Mouse (Mus musculus): Measurements from ENCODE around the gene Ric3.
"Not testable (repeated sequence)": the region's sequence is repeated elsewhere in the genome, so short reads cannot be mapped to it uniquely, and the experiment has no call there.

Ric3 gene

DNA sequence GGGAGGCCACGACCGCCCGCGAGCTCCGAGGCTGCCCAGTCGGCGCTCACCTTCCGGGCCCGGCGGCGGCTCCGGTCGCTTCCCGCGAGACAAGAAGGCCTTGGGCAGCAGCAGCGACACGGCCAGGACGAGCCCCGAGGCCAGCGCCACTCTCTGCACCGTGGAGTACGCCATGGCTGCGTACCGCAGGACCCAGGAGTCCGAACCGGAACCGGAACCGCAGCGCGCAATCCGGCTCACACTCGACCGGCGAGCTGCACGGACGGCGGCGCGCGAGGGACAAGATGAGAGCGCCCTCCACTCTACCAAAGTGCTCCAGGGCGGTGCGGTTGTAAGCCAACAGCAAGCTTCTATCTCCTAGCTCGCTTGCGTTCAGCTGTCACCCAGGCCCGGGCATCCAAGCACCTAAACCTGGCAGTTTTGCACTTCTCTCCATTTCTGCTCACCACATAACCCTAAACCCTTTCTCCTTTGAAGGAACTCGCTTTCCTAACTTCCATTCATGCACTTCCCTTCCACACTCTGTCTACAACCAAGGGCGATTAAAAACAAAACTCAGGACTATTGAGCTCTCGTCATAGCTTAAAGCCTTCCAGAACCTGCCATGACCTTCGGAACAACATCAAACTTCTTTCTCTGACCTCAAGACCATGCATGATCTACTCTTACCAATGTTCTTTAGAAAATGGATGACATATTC lies at the start of gene Ric3:
Gene Ric3, minus strand, starts transcription at position 219 of the 700 bp plus-strand sequence.
- peak in 1 of 2 experiments; percentile 22 for DNase-seq (ENCODE audit: low spot score in 2 of 2)

DNA sequence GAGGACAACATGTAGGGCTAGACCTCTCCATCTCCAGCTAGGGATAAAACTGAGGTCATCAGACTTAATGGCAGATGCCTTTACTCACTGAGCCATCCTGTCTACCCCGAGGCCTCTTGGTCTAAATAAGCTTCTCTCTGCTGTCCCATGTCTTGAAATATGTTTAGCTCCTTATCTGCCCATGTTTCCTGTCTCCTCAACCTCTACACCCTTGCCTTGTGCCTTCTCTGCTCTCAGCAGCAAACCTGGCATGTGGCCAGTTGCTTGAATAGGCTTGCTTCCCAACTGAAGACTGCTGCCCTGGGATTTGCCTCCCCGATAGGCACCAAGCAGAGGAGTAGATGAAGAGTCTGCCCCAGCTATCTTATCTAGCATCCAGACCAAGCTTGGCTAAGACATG lies 48.4 kb upstream of the Ric3 start:
- DNase-seq (ENCODE audit: low spot score in 2 of 2), result no peak

DNA sequence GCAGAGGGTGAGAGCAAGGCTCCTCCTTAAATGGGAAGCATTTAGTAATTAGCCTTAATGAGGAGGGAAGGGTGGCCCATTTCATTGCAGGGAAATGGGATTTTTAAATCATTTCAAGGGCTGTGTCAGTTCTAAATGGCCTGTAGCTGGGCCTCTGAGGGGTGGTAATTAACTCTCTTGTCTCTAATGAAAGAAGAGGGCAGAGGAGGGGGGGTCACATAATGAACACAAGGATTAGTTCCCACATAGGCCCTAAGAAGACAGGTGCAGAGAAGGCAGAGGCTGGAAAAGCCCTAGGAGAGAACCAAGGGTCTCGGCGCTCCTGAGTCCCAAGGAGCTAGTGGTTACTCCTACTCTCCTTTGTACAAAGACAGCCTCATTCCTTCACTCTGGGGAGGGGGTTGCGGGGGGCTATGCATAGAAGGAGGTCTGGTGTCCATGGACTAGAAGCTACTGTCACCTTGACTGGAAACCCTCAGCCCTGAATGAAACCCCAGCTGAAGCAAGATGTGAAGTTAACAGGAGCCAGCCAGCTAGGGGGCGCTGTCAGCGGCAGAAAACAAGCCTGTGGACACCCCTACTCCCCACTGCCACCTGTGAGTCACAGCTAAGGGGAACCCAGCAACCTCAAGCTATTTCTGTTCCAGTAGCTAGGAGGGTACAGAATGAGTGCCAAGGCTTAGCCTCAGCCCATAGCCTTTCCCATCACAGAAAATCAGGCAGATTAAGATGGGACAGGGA lies 47.0 kb upstream of the Ric3 start:
- peak in 1 of 2 experiments; percentile 40 for DNase-seq (ENCODE audit: low spot score in 2 of 2)

DNA sequence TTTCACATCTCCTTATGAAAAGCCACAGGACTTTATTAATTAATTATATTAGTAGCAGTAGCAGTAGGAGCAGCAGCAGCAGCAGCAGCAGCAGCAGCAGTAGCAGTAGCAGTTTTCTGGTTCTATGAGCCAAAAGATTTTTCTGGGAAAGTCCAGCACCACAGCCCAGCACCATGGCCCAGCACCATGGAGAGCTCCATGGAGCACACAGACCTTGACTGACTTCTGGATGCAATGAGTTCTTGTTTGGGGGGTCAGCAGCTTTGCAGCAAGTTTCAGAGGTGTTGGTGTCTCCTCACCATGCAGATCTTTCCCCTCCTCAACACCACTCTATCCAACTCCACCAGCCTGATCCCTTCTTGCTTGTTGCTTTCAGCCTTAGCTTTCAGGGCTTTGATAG lies 46.3 kb upstream of the Ric3 start:
- peak in 1 of 2 experiments; percentile 41 for DNase-seq (ENCODE audit: low spot score in 2 of 2)

DNA sequence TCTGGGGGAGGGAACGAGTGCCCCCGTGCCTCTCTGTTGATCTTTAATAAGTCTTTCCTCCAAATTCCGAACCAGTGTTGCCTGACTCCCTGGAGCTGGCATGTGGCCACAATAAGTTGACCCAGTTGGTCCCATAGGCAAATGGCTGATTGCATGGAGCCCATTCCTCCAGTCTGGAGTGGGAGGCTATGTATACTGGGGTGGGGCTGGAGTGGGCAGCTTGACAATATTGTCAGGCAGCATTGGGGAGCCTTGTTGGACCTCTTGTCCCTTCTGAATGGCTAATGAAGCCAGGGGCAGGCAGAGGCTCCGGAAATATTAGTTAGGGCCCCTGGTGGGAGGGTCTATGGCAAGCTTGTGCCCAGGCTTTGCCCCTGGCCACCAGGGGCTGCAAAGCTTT lies 32.8 kb upstream of the Ric3 start:
- peak in 1 of 2 experiments; percentile 32 for DNase-seq (ENCODE audit: low spot score in 2 of 2)

DNA sequence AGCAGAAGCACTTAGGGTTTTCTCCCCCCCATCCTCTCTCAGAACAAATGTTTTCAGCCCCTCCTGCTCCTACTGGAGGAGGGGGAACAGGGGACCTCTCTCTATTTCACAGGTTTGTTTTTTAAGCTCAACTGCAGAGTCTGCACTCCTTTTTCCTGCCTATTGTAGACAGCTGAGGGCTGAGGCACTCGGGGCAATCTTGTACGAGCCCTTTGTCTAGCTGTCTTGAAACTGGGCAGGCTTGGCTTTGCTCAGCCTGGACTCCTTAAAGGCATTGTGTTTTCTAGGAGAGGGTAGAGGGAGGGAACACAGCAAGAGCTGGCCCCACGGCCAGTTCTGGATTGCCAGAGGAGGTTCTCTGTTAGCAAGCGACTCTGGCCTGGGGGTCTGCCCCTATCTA lies 32.4 kb upstream of the Ric3 start:
- DNase-seq (ENCODE audit: low spot score in 2 of 2), result not testable (repeated sequence)

DNA sequence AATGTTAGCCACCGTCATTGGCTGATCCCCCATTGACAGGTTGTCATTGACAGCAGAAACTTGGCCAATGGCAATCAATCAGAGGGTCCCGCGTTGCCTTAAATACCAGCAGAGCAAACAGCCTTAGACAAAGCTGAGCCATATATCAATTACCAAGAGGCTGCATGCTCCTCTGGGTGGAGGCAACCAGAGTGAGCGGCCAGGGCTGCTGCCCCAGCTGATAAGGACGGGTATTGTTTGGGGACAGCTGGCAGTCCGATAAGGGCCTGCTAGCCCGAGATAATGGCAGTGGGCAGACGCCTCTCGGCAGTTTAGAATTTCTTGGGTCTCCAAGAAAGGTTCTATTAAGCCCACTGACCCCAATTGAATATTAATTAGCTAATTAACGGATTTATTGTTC lies 31.8 kb upstream of the Ric3 start:
- peak; percentile 68 to 81 for DNase-seq (ENCODE audit: low spot score in 2 of 2)

DNA sequence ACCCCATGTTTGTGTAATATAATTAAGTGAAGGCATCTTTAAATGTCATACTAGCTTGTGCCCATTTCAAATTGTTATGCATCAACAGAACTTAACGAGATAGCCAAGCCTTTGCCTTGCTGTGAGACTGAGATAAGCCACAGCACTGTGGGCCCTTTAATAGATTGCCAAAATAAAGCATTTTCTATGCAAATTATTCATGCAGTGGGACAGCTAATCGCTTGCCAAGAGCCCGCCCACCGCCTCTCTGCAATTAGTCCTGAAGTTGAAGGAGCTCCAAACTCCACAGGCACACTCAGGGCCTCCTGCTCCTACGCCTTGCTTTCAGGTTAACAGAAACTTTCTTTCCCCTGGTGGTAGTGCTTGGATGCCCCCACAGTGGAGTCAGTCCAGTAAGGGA lies 27.9 kb upstream of the Ric3 start:
- peak; percentile 52 to 70 for DNase-seq (ENCODE audit: low spot score in 2 of 2)

DNA sequence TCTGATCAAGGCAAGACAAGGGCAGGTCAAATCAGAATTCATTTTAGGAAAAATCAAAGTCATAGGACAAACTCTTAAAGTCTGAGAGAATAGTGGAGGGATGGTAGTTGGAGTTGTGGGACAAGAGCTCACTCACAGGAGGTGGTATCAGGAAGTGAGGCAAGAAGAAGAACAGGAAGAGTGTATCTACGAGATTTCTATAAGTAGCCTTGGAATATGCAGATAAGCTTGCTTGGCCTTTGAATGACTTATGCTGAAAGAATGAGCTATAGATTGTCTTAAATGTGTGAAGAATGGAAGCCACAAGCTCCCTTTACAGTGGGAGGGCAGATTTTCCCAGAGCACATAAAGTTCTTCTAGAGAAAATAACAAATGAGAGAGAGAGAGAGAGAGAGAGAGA lies 21.8 kb upstream of the Ric3 start:
- DNase-seq (ENCODE audit: low spot score in 2 of 2), result no peak

DNA sequence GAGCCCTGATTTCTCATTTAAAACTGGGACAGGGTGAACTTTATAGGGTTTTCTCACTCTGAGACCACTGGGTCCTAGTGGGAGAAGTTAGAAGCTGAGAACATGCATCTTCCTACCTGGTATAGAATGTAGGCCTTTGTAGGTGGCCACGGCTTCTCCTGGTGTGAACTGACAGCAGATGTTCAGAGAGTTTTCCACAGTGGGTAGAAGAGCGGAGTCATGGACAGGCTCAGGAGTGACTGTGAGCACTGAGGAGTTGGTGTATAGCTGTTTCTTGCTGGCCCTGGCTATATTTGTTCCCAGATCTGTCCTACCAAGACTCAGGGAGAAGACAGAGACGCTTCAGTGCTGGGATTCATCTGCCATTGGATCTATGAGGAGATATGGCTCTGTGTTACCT lies 18.0 kb upstream of the Ric3 start:
- DNase-seq (ENCODE audit: low spot score in 2 of 2), result no peak

DNA sequence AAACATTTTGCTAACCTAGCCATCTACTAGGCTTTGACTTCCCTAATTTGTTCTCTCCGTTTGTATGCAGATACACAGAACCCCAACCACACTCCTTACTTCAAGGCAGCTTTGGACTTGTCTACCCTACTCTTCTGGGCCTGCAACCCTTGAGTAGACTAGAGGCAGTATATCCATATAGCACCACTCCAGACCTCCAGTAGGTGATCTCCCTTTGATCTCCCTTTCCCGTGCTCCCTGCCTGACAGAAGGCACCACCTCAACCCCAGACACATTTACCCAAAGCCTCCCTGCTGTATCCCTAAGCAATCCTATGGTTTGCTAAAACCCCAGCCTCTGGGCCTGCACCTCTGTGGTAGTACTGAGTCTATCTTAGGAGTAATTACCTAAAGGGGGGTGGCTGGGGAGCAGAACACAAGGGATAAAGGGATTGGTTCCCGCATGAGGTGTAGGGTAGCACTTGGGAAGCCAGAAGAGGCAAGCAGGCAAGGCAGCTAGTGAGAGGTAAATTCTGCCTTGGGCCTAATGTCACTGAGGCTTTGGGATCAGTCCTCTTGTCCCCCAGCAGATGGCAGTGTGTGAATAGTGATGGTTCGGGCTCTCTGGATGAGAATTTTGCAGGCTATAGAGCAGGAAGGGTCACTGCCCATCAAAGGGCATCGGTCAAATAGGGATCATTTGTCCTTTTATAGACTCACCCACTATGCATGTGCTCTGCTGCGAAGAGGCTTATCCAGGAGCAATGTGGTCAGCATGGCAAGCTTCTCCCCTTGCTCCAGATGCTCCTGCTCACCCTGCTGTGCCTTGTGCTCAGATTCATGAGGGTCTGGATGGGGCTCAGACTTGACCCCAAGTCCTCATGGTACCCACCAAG lies 15.3 kb upstream of the Ric3 start:
- DNase-seq (ENCODE audit: low spot score in 2 of 2), result peak; percentile 19 to 51

DNA sequence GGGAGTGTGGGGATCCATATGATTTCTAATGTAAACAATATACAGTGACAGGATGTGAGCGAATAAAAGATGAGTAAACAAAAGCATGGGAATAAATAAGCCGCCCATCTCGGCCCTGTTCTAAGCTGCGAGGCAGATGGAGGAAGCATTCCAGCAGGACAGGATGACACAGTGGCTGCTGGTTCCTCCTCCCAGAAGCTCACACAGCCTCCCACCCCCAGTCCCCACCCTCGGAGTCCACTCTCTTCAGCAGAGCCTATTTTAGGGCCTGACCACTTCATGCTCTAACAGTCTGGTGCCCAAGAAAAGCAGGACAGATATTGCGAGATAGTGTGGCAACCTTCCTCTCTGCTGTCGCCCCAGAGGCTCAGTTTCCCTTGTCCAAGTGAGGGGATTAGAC lies 14.1 kb upstream of the Ric3 start:
- DNase-seq (ENCODE audit: low spot score in 2 of 2), result no peak

DNA sequence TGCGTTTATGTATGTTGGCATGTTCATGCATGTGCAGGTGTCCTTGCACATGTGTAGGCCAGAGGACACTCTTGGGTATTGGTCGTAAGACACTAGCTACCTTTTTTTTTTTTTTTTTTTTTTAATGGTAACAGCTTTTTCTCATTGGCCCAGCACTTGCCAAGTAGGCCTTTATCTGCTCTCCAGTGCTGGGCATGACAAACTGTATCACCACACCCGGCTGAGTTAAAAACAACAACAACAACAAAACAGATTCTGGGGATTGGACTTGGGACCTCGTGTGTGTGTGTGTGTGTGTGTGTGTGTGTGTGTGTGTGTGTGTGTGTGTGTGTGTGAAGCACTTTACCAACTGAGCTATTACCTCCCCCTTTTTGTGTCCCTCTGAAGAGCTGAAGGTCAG lies 13.5 kb upstream of the Ric3 start:
- no peak for DNase-seq (ENCODE audit: low spot score in 2 of 2)

DNA sequence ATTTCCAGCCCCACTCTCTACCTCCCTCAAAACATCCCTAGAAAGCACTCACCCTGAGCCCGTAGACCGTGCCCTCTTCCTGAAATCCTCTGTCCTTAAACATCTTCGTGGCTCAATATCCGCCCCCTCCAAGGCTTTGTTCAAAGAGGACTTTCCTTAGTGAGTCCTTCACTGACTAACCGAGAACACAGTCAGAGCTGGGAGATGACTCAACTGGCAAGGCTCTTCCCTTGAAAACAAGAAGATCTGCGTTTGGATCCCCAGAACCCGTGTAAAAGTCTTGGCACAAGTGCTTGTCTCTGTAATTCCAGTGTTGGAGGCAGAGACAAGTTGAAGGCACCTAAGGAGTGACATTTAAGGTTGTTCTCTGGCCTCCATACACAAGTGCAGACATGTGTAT lies 11.2 kb upstream of the Ric3 start:
- DNase-seq (ENCODE audit: low spot score in 2 of 2), result no peak

DNA sequence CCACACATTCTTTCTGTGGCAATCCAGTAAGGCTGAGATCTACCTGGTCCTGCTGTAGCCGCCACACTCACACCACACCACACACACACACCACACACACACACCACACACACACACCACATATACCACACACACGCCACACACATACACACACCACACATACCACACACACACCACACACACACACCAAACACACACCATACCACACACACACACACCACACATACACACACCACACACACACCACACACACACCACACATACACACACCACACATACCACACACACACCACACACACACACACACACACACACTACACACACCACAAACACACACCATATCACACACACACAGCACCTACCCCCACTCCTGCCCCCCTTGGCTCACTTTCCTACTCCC lies 8.2 kb upstream of the Ric3 start:
- DNase-seq (ENCODE audit: low spot score in 2 of 2), result not testable (repeated sequence)

DNA sequence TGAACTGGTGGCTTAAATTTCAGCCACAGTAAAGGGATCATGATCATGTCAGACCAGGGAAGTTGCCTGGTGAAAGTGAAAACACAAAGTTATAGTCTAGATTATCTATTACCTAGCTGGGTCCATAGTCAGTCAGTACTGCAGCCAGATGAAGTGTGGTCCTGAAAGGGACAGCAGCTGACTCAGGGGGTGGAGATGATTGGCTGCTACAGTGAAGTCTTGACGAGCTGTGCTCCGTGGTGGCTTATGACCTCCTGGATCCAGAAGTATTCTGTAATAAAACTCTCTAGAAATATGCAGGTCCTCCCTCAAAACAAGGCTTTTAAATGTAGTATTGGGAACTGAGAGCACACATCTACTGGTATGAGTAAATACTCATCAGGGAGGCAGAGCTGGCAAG lies 3.8 kb upstream of the Ric3 start:
- no peak for DNase-seq (ENCODE audit: low spot score in 2 of 2)

DNA sequence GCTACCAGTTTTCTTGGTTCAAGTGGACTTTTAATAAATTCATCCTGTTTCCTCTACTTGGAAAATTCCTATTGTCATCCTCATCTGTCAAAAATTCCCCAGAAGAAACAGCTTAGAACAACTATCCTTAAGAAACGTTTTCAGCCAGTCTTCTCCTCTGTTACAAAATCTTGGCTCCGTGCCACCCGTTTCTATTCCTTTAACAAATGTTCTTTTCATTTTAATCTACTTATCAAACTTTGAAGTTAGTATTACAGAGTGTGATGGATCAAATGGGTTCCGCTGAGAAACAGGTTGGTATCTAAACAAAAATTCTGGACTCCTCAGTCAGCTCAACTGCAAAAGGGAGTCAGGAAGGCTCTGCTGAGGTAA lies 668 bp upstream of the Ric3 start:
- no peak for DNase-seq (ENCODE audit: low spot score in 2 of 2)

DNA sequence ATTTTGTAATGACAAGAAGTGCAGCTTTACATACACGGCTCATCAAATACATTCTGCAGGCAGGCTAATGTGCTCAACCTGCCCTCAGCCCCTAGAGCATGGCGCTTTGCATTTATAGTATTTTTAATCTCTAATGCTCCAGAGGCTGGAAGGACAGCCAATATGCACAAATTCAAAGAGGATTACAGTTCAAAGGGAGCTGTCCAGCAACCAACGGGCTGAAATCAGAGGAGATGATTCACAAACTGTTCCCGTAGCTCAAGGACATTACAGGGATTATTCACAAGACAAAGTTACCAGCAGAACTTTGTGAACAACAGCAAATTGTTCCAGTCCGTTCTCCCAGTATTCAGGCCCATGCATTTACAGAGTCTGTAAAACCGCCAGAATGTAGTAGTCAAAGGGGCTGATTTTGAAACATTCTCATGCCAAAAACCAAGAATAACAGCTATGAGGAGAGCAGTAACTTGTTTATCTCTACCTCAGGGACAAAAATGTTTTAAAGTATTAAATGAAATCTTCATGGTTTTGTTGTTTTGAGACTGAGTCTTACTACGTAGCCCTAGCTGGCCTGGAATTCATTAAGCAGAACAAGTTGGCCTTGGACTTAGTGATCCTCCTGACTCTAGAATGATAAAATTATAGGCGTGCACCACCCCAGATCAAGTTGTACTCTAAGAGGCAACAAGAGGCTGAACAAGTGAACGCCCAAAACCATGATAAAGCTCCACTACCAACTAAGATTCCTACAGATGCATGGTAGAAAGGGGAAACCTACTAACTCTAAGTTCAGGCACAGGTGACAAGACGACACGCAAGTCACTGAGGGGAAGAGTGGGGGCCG lies 640 bp downstream of the Ric3 start:
- DNase-seq (ENCODE audit: low spot score in 2 of 2), result peak in 1 of 2 experiments; percentile 37

DNA sequence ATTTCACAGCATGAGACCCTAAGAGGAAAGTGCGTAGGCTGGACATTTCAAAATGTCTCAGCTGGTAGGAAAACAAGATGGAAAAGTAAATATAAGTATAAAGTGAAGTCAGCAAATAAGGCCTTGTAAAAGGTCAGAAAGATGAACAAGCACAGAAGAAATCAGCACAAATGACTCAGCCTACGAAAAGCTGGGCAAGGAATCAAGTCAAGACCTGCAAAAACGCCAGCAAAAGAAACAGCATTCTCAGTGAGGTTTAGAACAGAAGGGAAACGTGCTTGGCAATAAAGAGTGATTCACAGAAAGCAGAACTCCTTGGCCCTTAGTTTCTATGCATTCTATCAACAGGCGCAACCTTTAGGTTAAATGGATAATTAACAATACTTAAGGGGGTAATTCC lies 10.8 kb downstream of the Ric3 start:
- DNase-seq (ENCODE audit: low spot score in 2 of 2), result no peak

DNA sequence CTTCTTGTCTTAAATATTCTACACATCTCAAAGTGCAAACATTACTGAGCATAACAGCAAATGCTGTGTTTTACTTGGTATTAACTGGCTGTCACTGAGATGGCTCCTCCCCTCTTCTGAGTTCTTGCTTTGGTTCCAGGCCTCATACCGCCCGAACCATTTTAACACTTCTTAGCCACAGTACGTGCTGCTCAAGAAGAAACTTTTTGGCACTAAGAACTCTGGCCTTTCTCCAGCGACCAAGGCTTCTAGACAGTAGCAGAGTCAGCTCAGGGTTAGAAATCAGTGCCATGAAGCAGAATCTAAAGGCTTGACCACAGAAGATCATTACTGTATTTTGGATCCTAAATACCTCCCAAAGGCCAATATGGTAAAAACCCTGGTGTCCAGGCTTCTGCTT lies 13.5 kb downstream of the Ric3 start:
- no peak for DNase-seq (ENCODE audit: low spot score in 2 of 2)

DNA sequence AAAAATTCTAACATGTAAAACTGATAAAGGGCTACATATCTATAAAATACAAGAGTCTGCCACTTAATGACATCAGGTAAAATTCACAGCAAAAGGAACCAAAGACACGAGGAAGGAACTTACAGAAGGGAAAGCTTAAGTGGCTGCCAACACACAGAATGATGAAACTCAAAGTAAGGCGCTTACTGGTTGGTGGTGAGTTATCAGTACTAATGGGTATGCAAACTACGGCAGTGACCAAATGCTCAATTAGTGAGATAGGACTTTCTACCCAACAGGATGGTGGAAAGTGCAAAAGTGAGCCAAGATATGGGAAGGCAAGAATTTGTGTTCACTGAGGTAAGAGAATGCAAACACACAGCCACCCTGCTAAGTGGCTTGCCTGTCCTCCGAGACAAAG lies 23.6 kb downstream of the Ric3 start:
- DNase-seq (ENCODE audit: low spot score in 2 of 2), result no peak

DNA sequence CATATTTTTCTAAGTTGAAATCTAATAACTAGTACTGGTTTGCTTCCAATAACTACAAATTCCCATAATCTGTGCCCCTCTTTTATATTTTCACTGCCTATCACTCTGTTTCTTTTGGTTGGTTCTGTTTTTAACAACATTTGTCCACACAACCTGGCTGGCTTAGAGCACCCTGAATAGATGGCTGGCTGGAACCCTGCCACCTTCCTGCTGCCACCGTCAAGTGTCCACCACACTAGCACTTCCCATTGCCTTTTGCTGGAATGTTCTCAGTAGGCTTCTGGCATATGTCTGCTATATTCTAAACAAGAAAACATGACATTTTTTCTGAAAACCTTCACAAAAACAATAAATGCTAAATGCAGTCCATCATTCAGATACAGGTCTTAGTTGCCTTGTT lies 32.3 kb downstream of the Ric3 start:
- DNase-seq (ENCODE audit: low spot score in 2 of 2), result no peak
